Mouse (Mus musculus): Measurements from ENCODE around the gene Hes2. TPM values are rescaled to one million over a fixed set of nuclear protein-coding genes. Genes with fewer than 3 reads are reported as not detected.

The Hes2 gene
- polyA plus RNA-seq, 1 experiment from 2014 or later: not detected

- peak overlapping the region; percentile 21 for H3K4me3 ChIP-seq (ENCODE audit: low read depth, low read length)
- H3K27me3 ChIP-seq (ENCODE audit: control insufficient read depth, insufficient read depth, low read length): peaks cover 71% of the 10 kb centered on the region
- H3K27ac ChIP-seq (ENCODE audit: low read depth, low read length): no peak overlapping the region
- ATAC-seq (ENCODE audit: low read depth): peak; percentile 79
- 1% methylated on average over 68 of the region's 85 CpGs for WGBS
- no peak overlapping the region for H3K9ac ChIP-seq (replicated peaks; ENCODE audit: low read depth, low read length)
- peak overlapping the region; percentile 48 for H3K4me2 ChIP-seq (ENCODE audit: low read depth, low read length)
- H3K4me1 ChIP-seq (ENCODE audit: control insufficient read depth, insufficient read depth, low read length): peaks cover 19% of the 10 kb centered on the region
- H3K9me3 ChIP-seq (ENCODE audit: control insufficient read depth, low read length): no peaks in the 10 kb centered on the region
- no peaks in the 10 kb centered on the region for H3K36me3 ChIP-seq (ENCODE audit: control insufficient read depth, insufficient read depth, low read length)
Measured at GRCm38 (mm10) chr4:152130771-152131653, 27.7 kb upstream of the Hes2 start.

DNA sequence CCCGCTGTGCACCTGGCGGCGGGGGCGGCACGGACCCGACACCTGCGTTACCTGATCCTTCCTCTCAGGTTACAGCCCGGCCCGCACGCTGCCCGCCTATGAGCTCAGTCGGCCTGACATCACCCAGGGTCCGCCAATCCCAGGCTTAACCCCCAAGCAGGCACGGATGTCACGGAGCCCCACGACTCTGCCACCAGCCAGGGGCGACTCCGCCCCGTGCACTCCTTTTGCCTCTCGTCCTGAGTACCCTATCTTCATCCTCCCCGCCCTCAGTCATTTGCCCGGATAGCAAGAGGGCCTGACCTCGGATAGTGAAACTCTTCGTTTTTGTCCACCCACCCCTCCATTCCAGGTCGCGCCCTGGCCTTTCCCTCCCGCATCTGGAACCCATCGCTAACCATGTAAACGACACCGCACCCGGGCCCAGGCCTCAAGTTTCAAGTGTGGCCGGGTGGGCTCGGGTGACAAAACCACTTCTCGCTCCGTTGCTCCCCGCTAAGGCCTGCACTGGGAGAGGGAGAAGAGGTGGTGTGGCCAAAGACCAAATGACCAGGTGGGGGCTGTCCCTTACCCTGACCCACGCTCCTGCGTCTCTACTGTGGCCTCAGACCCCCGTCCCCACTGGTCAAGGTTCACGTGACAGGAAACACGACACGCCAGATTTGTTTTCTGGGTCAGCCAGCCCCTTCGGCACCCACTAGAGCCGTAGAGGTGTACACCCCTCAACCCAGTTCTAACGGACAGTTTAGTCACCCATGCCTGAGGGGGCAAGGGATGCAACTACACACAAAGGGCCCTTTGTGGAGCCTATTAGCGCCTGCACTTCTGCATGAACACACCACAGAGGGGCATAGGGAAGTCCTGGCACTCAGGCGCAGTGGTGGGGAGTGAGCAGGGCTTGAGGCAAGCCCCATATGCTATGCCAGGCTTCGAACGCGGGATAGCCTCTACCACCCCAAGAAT is 26.6 kb upstream of the Hes2 start:
- Histone ChIP-seq H3K27ac (ENCODE audit: low read depth, low read length) (no peak overlapping the region), H3K27me3 (ENCODE audit: control insufficient read depth, insufficient read depth, low read length) (peaks cover 62% of the 10 kb centered on the region), H3K9me3 (ENCODE audit: control insufficient read depth, low read length) (no peaks in the 10 kb centered on the region), H3K36me3 (ENCODE audit: control insufficient read depth, insufficient read depth, low read length) (no peaks in the 10 kb centered on the region), H3K4me2 (ENCODE audit: low read depth, low read length) (0 out of 2 replicates have a peak overlapping the region, but pooled peaks have one; percentile 48), H3K9ac (replicated peaks; ENCODE audit: low read depth, low read length) (no peak overlapping the region), H3K4me1 (ENCODE audit: control insufficient read depth, insufficient read depth, low read length) (peaks cover 14% of the 10 kb centered on the region), H3K4me3 (ENCODE audit: low read depth, low read length) (no peak overlapping the region)
- no peak for ATAC-seq (ENCODE audit: low read depth)
- WGBS: 3% methylated on average over 48 of the region's 50 CpGs

GRCm38 (mm10) chr4:152132772-152133169 is 25.9 kb upstream of the Hes2 start:
- Histone ChIP-seq H3K27me3 (ENCODE audit: control insufficient read depth, insufficient read depth, low read length) (peaks cover 55% of the 10 kb centered on the region), H3K4me1 (ENCODE audit: control insufficient read depth, insufficient read depth, low read length) (peaks cover 14% of the 10 kb centered on the region), H3K36me3 (ENCODE audit: control insufficient read depth, insufficient read depth, low read length) (no peaks in the 10 kb centered on the region), H3K9ac (replicated peaks; ENCODE audit: low read depth, low read length) (no peak overlapping the region), H3K4me3 (ENCODE audit: low read depth, low read length) (no peak overlapping the region), H3K27ac (ENCODE audit: low read depth, low read length) (no peak overlapping the region), H3K4me2 (ENCODE audit: low read depth, low read length) (no peak overlapping the region), H3K9me3 (ENCODE audit: control insufficient read depth, low read length) (no peaks in the 10 kb centered on the region)
- no peak for ATAC-seq (ENCODE audit: low read depth)
- WGBS: 25% methylated on average over 10 of the region's 10 CpGs

- no peak overlapping the region for H3K27ac ChIP-seq (ENCODE audit: low read depth, low read length)
- 41% methylated on average over 5 of the region's 5 CpGs for WGBS
Measured at GRCm38 (mm10) chr4:152133213-152133612, 25.5 kb upstream of the Hes2 start.

GRCm38 (mm10) chr4:152134507-152134906 is 24.2 kb upstream of the Hes2 start:
- H3K36me3 ChIP-seq (ENCODE audit: control insufficient read depth, insufficient read depth, low read length): no peaks in the 10 kb centered on the region
- H3K4me3 ChIP-seq (ENCODE audit: low read depth, low read length): no peak overlapping the region
- no peak overlapping the region for H3K9ac ChIP-seq (replicated peaks; ENCODE audit: low read depth, low read length)
- no peaks in the 10 kb centered on the region for H3K9me3 ChIP-seq (ENCODE audit: control insufficient read depth, low read length)
- ATAC-seq (ENCODE audit: low read depth): no peak
- no peak overlapping the region for H3K27ac ChIP-seq (ENCODE audit: low read depth, low read length)
- H3K27me3 ChIP-seq (ENCODE audit: control insufficient read depth, insufficient read depth, low read length): peaks cover 43% of the 10 kb centered on the region
- H3K4me1 ChIP-seq (ENCODE audit: control insufficient read depth, insufficient read depth, low read length): peaks cover 22% of the 10 kb centered on the region
- no peak overlapping the region for H3K4me2 ChIP-seq (ENCODE audit: low read depth, low read length)

More at GRCm38 (mm10) chr4:152133213-152133612, 25.5 kb upstream of the Hes2 start:
- no peak for ATAC-seq (ENCODE audit: low read depth)
- H3K9me3 ChIP-seq (ENCODE audit: control insufficient read depth, low read length): no peaks in the 10 kb centered on the region
- H3K36me3 ChIP-seq (ENCODE audit: control insufficient read depth, insufficient read depth, low read length): no peaks in the 10 kb centered on the region
- no peak overlapping the region for H3K4me2 ChIP-seq (ENCODE audit: low read depth, low read length)
- H3K4me3 ChIP-seq (ENCODE audit: low read depth, low read length): no peak overlapping the region
- peaks cover 50% of the 10 kb centered on the region for H3K27me3 ChIP-seq (ENCODE audit: control insufficient read depth, insufficient read depth, low read length)
- no peak overlapping the region for H3K9ac ChIP-seq (replicated peaks; ENCODE audit: low read depth, low read length)
- peaks cover 14% of the 10 kb centered on the region for H3K4me1 ChIP-seq (ENCODE audit: control insufficient read depth, insufficient read depth, low read length)

DNA sequence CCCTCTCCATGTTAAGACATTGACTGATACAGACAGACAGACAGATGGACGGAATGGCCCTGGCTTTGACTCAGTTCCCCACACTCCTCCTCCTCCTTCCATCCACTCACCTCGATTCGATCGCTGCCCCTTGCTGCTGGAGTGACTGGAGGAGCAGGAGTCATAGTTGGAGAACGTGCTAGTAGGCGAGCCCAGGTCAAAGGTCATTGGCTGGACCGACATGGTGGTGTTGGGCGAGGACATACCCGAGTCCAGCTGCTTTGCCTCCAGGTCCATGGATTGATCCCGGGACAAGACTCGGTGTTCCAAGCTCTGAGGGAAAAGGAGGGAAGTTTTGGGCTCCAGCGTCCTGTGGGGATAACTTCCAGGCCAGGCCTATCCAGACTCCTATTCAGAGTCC is 23.3 kb upstream of the Hes2 start:
- Histone ChIP-seq H3K4me2 (ENCODE audit: low read depth, low read length) (no peak overlapping the region), H3K27ac (ENCODE audit: low read depth, low read length) (no peak overlapping the region), H3K4me3 (ENCODE audit: low read depth, low read length) (no peak overlapping the region), H3K9ac (replicated peaks; ENCODE audit: low read depth, low read length) (no peak overlapping the region), H3K27me3 (ENCODE audit: control insufficient read depth, insufficient read depth, low read length) (peaks cover 36% of the 10 kb centered on the region), H3K36me3 (ENCODE audit: control insufficient read depth, insufficient read depth, low read length) (no peaks in the 10 kb centered on the region), H3K4me1 (ENCODE audit: control insufficient read depth, insufficient read depth, low read length) (peaks cover 22% of the 10 kb centered on the region), H3K9me3 (ENCODE audit: control insufficient read depth, low read length) (no peaks in the 10 kb centered on the region)
- 87% methylated on average over 12 of the region's 12 CpGs for WGBS
- no peak for ATAC-seq (ENCODE audit: low read depth)

- Histone ChIP-seq H3K4me3 (ENCODE audit: low read depth, low read length) (no peak overlapping the region), H3K9me3 (ENCODE audit: control insufficient read depth, low read length) (no peaks in the 10 kb centered on the region), H3K27ac (ENCODE audit: low read depth, low read length) (no peak overlapping the region), H3K36me3 (ENCODE audit: control insufficient read depth, insufficient read depth, low read length) (no peaks in the 10 kb centered on the region), H3K4me1 (ENCODE audit: control insufficient read depth, insufficient read depth, low read length) (peaks cover 14% of the 10 kb centered on the region), H3K9ac (replicated peaks; ENCODE audit: low read depth, low read length) (no peak overlapping the region), H3K27me3 (ENCODE audit: control insufficient read depth, insufficient read depth, low read length) (peaks cover 26% of the 10 kb centered on the region), H3K4me2 (ENCODE audit: low read depth, low read length) (no peak overlapping the region)
- 24% methylated on average over 6 of the region's 6 CpGs for WGBS
- ATAC-seq (ENCODE audit: low read depth): no peak
Measured at GRCm38 (mm10) chr4:152136112-152136875, 22.4 kb upstream of the Hes2 start.

GRCm38 (mm10) chr4:152136876-152137250 is 21.8 kb upstream of the Hes2 start:
- peaks cover 21% of the 10 kb centered on the region for H3K27me3 ChIP-seq (ENCODE audit: control insufficient read depth, insufficient read depth, low read length)
- no peaks in the 10 kb centered on the region for H3K9me3 ChIP-seq (ENCODE audit: control insufficient read depth, low read length)
- WGBS: 94% methylated on average over 2 of the region's 2 CpGs

More at GRCm38 (mm10) chr4:152136876-152137250, 21.8 kb upstream of the Hes2 start:
- Histone ChIP-seq H3K4me2 (ENCODE audit: low read depth, low read length) (no peak overlapping the region), H3K36me3 (ENCODE audit: control insufficient read depth, insufficient read depth, low read length) (no peaks in the 10 kb centered on the region), H3K4me1 (ENCODE audit: control insufficient read depth, insufficient read depth, low read length) (peaks cover 10% of the 10 kb centered on the region; the same call in 1 of the 2 replicates), H3K9ac (replicated peaks; ENCODE audit: low read depth, low read length) (no peak overlapping the region), H3K27ac (ENCODE audit: low read depth, low read length) (no peak overlapping the region), H3K4me3 (ENCODE audit: low read depth, low read length) (no peak overlapping the region)
- no peak for ATAC-seq (ENCODE audit: low read depth)

All from neural tube, embryonic 14.5 days (tissue).